Mouse (Mus musculus) mesoderm, embryonic 11.5 days (tissue): Measurements from ENCODE around the gene Letmd1.
"Not testable (repeated sequence)": the region's sequence is repeated elsewhere in the genome, so short reads cannot be mapped to it uniquely, and the experiment has no call there.

Source experiments
- DNase-seq: peaks from one replicate; pipeline ENCODE4 v3.0.0-alpha.2; 2012; ENCODE audit warnings: low read depth, low spot score

Letmd1 gene

GRCm38 (mm10) chr15:100499506-100499905 lies 30.7 kb downstream of the Letmd1 start:
- DNase-seq, result not testable (repeated sequence)

- DNase-seq, result no peak
Measured at GRCm38 (mm10) chr15:100508454-100509167, 39.8 kb downstream of the Letmd1 start.

- DNase-seq, result no peak
Measured at GRCm38 (mm10) chr15:100510072-100510471, 41.2 kb downstream of the Letmd1 start.

- DNase-seq, result no peak
Measured at GRCm38 (mm10) chr15:100513387-100513786, 44.6 kb downstream of the Letmd1 start.

DNA sequence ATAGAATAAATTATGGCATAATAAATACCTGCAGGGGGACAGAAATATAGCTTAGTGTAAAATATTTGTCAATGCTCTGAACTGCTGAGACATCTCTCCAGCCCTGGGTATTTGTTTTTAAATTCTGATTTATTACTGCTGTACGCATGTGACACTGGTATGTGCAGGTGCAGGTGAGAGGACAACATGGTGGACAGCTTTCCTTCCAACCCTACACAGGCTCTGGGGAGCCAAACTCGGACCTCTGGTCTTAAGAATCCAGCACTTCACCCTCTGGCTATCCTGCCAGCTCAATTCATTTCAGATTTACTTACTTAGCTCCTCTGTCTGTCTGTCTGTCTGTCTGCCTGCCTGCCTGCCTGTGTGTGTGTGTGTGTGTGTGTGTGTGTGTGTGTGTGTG lies 46.3 kb downstream of the Letmd1 start:
- DNase-seq, result no peak

DNA sequence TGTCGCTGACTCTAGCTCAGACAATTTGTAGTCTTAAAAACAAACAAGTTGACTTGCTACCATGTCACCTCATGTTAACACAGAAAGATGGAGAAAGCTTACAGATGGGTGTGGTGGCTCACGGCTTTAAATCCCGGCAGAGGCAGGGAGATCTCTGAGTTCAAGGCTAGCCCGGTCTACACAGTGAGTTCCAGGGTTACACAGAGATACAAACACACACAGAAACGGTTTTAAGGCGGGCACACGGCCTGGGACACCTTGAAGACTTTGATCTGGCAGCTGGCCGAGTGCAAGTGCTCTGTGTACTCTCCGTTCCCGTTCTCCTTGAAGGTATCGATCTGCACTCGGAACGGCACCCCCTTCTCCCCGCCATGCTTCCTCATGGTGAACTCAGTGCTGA lies 51.5 kb downstream of the Letmd1 start:
- no peak for DNase-seq

GRCm38 (mm10) chr15:100525405-100525804 lies 56.6 kb downstream of the Letmd1 start:
- no peak for DNase-seq

DNA sequence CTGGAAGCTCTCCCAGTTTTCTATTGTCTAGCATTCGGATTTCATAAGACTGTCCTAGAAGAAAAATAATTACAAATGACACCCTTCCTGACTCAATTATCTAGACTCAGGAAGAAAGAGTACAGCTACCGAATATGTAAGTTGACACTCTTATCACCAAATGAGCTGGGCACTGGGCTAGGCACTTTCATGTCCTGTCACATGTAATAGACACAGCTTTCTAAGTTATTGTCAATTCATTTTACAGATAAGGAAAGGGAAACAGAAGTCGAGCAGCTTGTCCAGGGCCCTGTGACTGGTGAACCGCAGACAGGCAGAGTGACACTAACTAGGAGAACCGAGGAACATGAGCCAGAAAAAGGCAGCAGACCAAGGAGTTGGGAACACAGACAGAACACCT lies 59.1 kb downstream of the Letmd1 start:
- DNase-seq, result no peak
